Mouse (Mus musculus) midbrain, embryonic 11.5 days (tissue): Measurements from ENCODE around the gene Phrf1. TPM values are rescaled to one million over a fixed set of nuclear protein-coding genes. Genes with fewer than 3 reads are reported as not detected.
A peak's percentile ranks its signal among the peaks of the same experiment; 100 is the strongest.

Source experiments
- ATAC-seq: fragments of 200-750 bp; cut with Nextera tagmentation; 2 replicates; pipeline ENCODE4 v1.8.0; 2017; ENCODE audit warnings: moderate TSS enrichment, moderate library complexity; ENCODE audit not compliant: low FRiP score
- DNase-seq: peaks from one replicate; pipeline ENCODE4 v3.0.0; 2015; ENCODE audit warnings: low spot score; ENCODE audit errors: missing footprints
- H3K27ac ChIP-seq: fragments of 300-500 bp; sonication (generic); 2 replicates; pipeline ENCODE4 v1.5.1; 2014; ENCODE audit warnings: low read depth, low read length
- H3K27me3 ChIP-seq: fragments of 300-500 bp; sonication (generic); 2 replicates; pipeline ENCODE4 v1.6.1; 2014; ENCODE audit warnings: mild to moderate bottlenecking, low read length, moderate library complexity, mixed read lengths; ENCODE audit not compliant: control insufficient read depth, insufficient read depth
- H3K36me3 ChIP-seq: fragments of 300-500 bp; sonication (generic); 2 replicates; pipeline ENCODE4 v1.6.1; 2014; ENCODE audit warnings: mild to moderate bottlenecking, low read length, moderate library complexity, mixed read lengths; ENCODE audit not compliant: control insufficient read depth, insufficient read depth
- H3K4me1 ChIP-seq: fragments of 300-500 bp; sonication (generic); 2 replicates; pipeline ENCODE4 v1.6.1; 2014; ENCODE audit warnings: low read length; ENCODE audit not compliant: control insufficient read depth, insufficient read depth
- H3K4me2 ChIP-seq: fragments of 300-500 bp; sonication (generic); 2 replicates; pipeline ENCODE4 v1.6.1; 2014; ENCODE audit warnings: mild to moderate bottlenecking, moderate library complexity
- H3K4me3 ChIP-seq: fragments of 300-500 bp; sonication (generic); 2 replicates; pipeline ENCODE4 v1.5.1; 2014; ENCODE audit warnings: low read depth, low read length
- H3K9ac ChIP-seq: fragments of 300-500 bp; sonication (generic); 2 replicates; pipeline ENCODE4 v1.6.1; 2014; ENCODE audit warnings: low read length
- H3K9me3 ChIP-seq: fragments of 300-500 bp; sonication (generic); 2 replicates; pipeline ENCODE4 v1.6.1; 2016; ENCODE audit warnings: low read length; ENCODE audit not compliant: control insufficient read depth
- WGBS: fragments of 180-500 bp; shearing (Covaris S2); extraction: QIAGEN DNeasy Blood & Tissue Kit; methylation state at CpG from one replicate; pipeline ENCODE4 v1.1.7; 2014; 5-methylcytosine and 5-hydroxymethylcytosine counted together
- polyA plus RNA-seq: library from polyadenylated mRNA; unstranded; fragments of >200 nt; fragmentation: Nextera tagmentation; extraction: Ambion mirVana; gene quantifications from 2 replicates; pipeline ENCODE4 v1.2.1, GENCODE M21; 2014

Phrf1 gene
- polyA plus RNA-seq, 1 experiment from 2014 or later = 78.3 TPM

GRCm38 (mm10) chr7:141209526-141209925 is 19.1 kb upstream of the Phrf1 start:
- no peaks in the 10 kb centered on the region for H3K4me1 ChIP-seq
- WGBS = 66% methylated on average over 3 of the region's 3 CpGs
- H3K9me3 ChIP-seq = no peaks in the 10 kb centered on the region
- DNase-seq (no peak), ATAC-seq (no peak)
- H3K9ac ChIP-seq = no peak overlapping the region
- no peaks in the 10 kb centered on the region for H3K27me3 ChIP-seq
- H3K4me2 ChIP-seq = no peak overlapping the region
- no peak overlapping the region for H3K4me3 ChIP-seq
- H3K36me3 ChIP-seq = no peaks in the 10 kb centered on the region
- H3K27ac ChIP-seq = no peak overlapping the region

DNA sequence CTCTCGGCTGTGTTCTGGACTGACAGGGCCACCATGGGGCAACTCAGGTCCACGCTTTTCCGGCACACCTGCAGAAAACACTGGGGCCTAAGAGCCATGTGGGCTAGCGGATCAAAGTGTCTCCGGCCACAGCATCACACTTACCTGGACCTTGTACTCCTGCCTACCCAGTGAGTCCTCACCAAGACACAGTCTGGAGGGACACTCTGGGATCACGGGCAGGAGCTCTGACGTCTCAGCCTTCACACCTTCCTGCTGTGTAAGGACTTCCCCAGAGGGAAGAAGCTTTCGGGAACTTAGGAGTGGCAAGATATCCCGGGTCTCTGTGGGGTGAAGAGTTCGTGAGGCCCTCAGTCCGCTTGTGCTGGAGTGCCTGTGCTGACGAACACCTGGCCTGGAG is 18.4 kb upstream of the Phrf1 start:
- DNase-seq = peak; percentile 57
- Histone ChIP-seq H3K9me3 (no peaks in the 10 kb centered on the region), H3K9ac (no peak overlapping the region), H3K4me3 (no peak overlapping the region), H3K27me3 (no peaks in the 10 kb centered on the region), H3K4me1 (peaks cover 5% of the 10 kb centered on the region), H3K27ac (no peak overlapping the region), H3K36me3 (no peaks in the 10 kb centered on the region), H3K4me2 (no peak overlapping the region)
- ATAC-seq = no peak
- WGBS = 85% methylated on average over 12 of the region's 12 CpGs

GRCm38 (mm10) chr7:141210606-141211131 is 17.9 kb upstream of the Phrf1 start:
- DNase-seq (peak; percentile 53), ATAC-seq (no peak)
- Histone ChIP-seq H3K4me3 (no peak overlapping the region), H3K27ac (no peak overlapping the region), H3K27me3 (no peaks in the 10 kb centered on the region), H3K4me1 (peaks cover 5% of the 10 kb centered on the region), H3K9ac (no peak overlapping the region), H3K4me2 (no peak overlapping the region), H3K9me3 (no peaks in the 10 kb centered on the region), H3K36me3 (no peaks in the 10 kb centered on the region)
- WGBS = 94% methylated on average over 14 of the region's 14 CpGs

DNA sequence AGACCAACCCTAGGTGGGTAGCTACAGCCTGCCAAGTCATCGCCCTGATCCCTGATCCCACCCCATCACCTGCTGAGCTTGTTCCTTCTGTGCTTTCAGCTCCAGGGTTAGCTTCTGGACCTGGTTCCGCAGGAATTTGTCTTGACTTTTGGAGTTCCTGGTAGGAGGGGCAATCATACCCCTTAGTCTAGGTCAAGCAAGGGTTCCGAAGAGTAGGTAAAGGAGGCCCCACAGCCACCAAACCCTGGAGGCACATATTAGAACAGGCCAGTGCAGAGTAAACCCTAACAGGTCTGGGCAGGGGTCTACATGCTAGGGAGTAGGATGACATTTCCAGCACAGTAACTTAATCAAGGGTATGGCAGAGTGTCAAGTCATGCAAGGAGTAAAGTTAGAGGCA is 15.5 kb upstream of the Phrf1 start:
- Histone ChIP-seq H3K9me3 (no peaks in the 10 kb centered on the region), H3K9ac (no peak overlapping the region), H3K27me3 (no peaks in the 10 kb centered on the region), H3K4me2 (no peak overlapping the region), H3K4me3 (no peak overlapping the region), H3K36me3 (no peaks in the 10 kb centered on the region), H3K27ac (no peak overlapping the region), H3K4me1 (peaks cover 13% of the 10 kb centered on the region)
- DNase-seq (peak; percentile 57), ATAC-seq (no peak)
- 85% methylated on average over 3 of the region's 3 CpGs for WGBS

GRCm38 (mm10) chr7:141213605-141214235 is 14.9 kb upstream of the Phrf1 start, which contains the start of gene Lmntd2:
Gene Lmntd2, minus strand, starts transcription at chr7:141214080.
- DNase-seq = peak; percentile 79
- H3K4me3 ChIP-seq = peak within 1 kb of the TSS; percentile 72
- 94% methylated on average over 11 of the region's 11 CpGs for WGBS
- H3K9ac ChIP-seq = peak within 1 kb of the TSS; percentile 82
- no peaks in the 10 kb centered on the region for H3K9me3 ChIP-seq
- H3K4me2 ChIP-seq = peak within 1 kb of the TSS; percentile 73
- peak within 1 kb of the TSS; percentile 94 for H3K27ac ChIP-seq
- H3K27me3 ChIP-seq = no peaks in the 10 kb centered on the region
- ATAC-seq = no peak
- no peaks in the 10 kb centered on the region for H3K36me3 ChIP-seq
- H3K4me1 ChIP-seq = peaks cover 13% of the 10 kb centered on the region

- WGBS = 78% methylated on average over 3 of the region's 3 CpGs
- peak overlapping the region; percentile 94 for H3K27ac ChIP-seq
- no peaks in the 10 kb centered on the region for H3K27me3 ChIP-seq
- no peak for ATAC-seq
- DNase-seq = peak; percentile 75
- no peak overlapping the region for H3K4me3 ChIP-seq
- H3K36me3 ChIP-seq = no peaks in the 10 kb centered on the region
- H3K9ac ChIP-seq = no peak overlapping the region
- no peak overlapping the region for H3K4me2 ChIP-seq
- H3K9me3 ChIP-seq = no peaks in the 10 kb centered on the region
- peaks cover 13% of the 10 kb centered on the region for H3K4me1 ChIP-seq
Measured at GRCm38 (mm10) chr7:141214310-141214709, 14.3 kb upstream of the Phrf1 start.

GRCm38 (mm10) chr7:141215101-141215879 is 13.3 kb upstream of the Phrf1 start, which contains the start of gene Rassf7:
Gene Rassf7, plus strand, starts transcription at chr7:141215860.
- ATAC-seq (peak; percentile 96), DNase-seq (peak; percentile 99)
- under 1% methylated on average over 41 of the region's 41 CpGs for WGBS
- no peaks in the 10 kb centered on the region for H3K9me3 ChIP-seq
- peak within 1 kb of the TSS; percentile 72 for H3K4me3 ChIP-seq
- H3K27me3 ChIP-seq = no peaks in the 10 kb centered on the region
- 0 out of 2 replicates have a peak, but pooled peaks cover 2% of the 10 kb centered on the region for H3K36me3 ChIP-seq
- peak within 1 kb of the TSS; percentile 94 for H3K27ac ChIP-seq
- peaks cover 13% of the 10 kb centered on the region for H3K4me1 ChIP-seq
- H3K9ac ChIP-seq = peak within 1 kb of the TSS; percentile 82
- H3K4me2 ChIP-seq = peak within 1 kb of the TSS; percentile 73

DNA sequence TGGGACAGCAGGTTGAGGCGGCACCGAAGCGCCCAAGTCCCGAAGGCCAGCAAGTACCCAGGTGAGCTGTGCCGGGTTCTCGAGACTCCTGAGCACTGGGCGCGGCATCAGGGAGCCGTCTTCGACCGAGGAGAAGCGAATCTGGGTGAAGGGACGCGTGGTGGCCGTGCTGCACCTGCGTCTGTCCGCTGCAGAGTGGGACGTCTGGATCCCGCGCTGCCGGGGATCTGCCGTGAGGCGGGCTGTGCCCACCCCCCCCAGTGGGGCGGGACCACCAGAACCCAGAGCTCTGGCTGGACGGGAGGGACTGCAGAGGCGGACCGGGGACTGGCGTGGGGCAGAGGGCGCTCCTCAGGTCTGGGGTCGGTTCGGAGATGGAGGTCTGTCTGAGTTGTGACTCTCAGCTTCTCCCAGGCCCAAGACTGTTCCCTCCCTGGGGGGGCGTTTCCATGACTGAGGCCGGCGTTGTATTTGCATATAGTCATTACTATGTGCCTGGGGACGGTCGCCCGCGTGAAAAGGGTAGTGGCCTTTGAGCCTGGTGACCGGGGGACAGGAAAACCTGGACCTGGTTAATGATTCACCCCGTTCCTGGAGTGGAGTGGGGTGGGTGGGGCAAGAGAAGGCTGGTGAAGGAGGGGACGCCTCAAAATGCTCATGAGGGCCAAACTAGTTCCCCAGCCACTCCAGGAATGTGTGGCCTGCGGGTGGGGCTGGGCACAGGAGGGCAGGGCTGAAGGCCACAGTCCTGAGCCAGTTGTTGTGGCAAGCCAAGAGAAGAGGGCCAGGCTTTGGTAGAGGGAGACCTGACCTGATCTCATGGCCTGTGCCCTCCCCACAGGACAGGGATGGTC is 12.5 kb upstream of the Phrf1 start:
- Histone ChIP-seq H3K36me3 (0 out of 2 replicates have a peak, but pooled peaks cover 2% of the 10 kb centered on the region), H3K9me3 (no peaks in the 10 kb centered on the region), H3K4me1 (peaks cover 16% of the 10 kb centered on the region), H3K4me3 (peak overlapping the region; percentile 72), H3K4me2 (peak overlapping the region; percentile 73), H3K9ac (peak overlapping the region; percentile 82), H3K27ac (peak overlapping the region; percentile 62), H3K27me3 (no peaks in the 10 kb centered on the region)
- peak; percentile 73 for ATAC-seq
- DNase-seq = peak; percentile 85
- 1% methylated on average over 42 of the region's 42 CpGs for WGBS
